Mouse (Mus musculus): ENCODE measurements at regions not wholly inside any gene's neighbourhood (a gene's known extent, or its start where the extent isn't known, plus 50 kb on each side); places are given as distances from the start of the nearest gene placed in this dataset.

GRCm38 (mm10) chr4:98200701-98201100 lies 182.4 kb downstream of the Tm2d1 start:
- ATAC-seq (ENCODE audit: low TSS enrichment): no peak

GRCm38 (mm10) chr4:98190318-98190717 lies 192.8 kb downstream of the Tm2d1 start:
- no peak for ATAC-seq (ENCODE audit: low TSS enrichment)

DNA sequence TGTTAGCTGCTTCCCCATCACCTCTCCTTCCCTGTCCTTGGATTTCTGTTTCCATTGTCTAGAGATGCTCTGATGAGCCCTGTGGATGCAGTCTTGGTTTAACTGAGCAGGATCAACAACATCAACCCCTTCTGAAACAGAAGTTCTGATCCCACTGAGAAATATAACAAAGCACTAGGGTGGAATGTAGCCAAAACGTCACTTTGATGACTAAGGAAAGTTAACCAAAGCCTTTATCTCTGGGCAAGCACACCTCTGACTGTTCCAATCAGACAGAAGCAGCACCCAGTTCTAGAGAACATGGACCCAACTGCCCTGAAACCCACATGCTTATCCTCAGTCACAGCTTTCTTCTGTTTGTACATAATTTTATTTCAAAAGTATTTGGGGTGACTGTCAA lies 193.2 kb downstream of the Tm2d1 start:
- ATAC-seq (ENCODE audit: low TSS enrichment): no peak

DNA sequence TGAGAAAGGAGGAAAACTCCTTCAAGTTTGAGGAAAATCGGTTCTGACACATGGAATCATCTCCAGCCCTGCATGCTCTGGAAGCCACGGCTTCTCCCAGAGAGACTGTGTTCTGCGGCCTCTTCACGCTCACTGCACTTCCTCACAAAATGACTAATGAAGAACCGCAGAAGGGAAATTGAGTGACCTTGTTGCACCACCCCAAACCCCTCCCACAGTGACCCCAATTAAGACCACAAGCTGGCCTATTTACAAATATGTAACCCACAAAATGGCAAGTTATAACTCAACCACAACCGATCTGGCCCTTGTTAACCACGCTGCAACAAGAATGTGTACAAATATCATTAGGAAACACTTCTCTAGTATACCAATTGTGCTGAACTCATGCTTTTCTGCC lies 194.2 kb downstream of the Tm2d1 start:
- ATAC-seq (ENCODE audit: low TSS enrichment): no peak

DNA sequence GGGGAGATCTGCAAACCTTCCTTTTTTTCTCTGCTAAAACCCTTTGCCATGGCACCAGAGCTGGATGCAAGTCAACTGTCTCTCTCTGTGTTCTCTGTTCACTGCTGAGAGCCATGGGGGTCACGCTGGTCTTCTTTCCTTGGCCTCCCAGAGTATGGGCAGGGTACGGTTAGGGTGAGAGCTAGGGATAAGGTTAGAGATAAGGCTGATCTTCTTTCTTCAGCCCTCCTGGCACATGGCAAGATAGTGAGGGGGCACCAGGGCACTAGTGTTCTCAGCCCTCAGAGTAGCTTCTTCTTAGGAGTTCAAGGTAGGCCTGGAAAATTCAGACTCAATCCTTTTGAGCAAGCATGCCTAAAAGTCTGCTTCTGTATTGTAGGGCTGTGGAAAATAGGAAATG lies 196.1 kb downstream of the Tm2d1 start:
- no peak for ATAC-seq (ENCODE audit: low TSS enrichment)

DNA sequence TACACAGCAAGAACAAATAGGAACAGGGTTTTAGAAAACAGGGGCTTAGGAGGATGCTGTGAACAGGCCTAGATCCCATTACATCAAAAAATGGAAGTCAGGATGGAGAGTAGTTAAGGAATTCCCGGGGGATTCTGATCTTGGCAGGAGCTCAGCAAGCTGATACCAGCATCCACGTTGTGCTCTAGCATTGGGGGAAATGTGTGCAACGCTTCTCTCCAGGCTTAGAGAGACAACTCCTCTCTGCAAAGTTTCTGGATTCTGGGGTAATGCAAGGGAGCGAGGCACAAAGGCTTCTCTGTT lies 201.1 kb downstream of the Tm2d1 start:
- ATAC-seq (ENCODE audit: low TSS enrichment): no peak

DNA sequence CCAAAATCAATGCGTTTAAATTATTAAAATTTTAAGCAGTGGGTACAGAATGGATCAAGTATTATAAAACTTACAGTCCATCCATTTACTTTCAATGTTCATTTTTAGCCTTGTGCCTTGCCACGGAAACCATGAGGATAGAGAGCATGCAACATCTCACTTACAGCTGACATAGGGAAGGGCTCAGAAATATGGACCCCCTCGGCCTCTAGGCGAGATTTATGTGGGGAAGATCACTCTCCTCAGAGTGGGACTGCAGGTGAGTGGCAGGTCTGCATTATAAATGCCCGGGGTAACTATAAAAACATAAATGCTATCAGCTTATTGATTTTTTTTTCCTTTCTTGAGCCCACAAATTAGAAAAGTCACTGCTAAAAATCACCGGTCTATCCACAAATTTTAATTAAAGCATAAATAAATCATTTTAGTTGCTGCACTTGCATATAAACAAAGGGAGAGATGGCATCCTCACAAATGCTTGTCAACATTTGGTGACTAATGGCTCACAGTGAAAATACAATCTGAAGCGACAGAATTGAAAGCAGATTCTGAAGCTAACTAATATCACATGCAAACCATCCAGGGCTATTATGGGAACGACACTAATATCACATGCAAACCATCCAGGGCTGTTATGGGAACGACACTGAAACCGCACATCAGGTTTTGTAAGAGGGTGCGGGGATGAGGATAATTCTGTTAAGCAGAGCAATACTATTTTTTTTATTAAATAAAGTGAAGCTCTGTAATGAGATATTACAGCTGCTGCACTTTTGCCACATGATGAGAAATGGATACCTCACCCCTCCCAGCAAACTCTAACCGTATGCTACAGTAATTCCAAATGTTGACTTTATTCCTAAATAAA lies 201.7 kb downstream of the Tm2d1 start:
- no peak for ATAC-seq (ENCODE audit: low TSS enrichment)

GRCm38 (mm10) chr4:98180336-98180735 lies 202.8 kb downstream of the Tm2d1 start:
- ATAC-seq (ENCODE audit: low TSS enrichment): no peak

Data from frontal cortex, adult (tissue).